Mouse (Mus musculus): ENCODE measurements around the gene Trappc4. TPM values are rescaled to one million over a fixed set of nuclear protein-coding genes. Genes with fewer than 3 reads are reported as not detected.

Trappc4 gene
- polyA plus RNA-seq (2012; ENCODE audit: low replicate concordance): 5.6 and 13.4 TPM in 2 replicates

DNA sequence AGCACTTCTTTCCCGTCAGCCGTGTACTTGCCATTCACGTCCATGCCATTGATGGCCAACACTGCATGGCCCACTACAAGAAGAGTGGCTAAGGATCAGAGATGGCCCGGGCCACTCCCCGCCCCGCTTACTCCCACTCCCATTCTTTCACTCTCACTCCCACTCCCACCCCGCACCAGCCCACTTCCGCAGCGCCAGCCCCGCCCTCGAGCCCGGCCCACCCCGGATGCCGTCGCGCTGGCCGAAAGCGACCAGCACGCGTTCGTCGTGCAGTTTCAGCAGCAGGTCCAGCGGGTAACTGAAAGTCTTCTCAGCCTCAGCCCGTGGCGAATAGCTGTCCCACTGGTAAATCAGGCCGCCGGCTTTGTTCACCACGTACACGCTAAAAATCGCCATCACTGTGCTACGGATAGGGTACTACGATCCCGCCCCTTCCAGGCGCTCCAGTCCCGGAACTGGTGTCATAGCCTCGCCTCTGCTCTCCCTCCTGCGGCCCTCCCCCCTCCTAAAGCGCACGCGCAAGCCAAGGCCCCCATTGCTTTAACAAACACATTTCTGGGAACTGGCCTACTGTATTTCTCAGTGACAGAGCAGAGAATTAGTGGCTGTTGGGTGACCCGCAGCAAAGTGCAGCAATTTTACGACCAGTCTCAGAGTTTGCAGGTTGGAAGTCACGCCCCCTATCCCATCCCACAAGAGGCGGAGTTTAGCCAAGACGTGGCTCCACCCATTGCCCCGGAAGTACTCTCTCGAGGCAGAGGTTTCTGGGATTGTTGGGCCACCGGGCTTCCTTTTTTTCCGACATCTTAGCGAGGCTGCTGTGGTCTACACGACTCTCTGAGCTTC, at the start of gene Trappc4, which contains the start of gene Rps25:
Gene Trappc4, minus strand, starts transcription at position 695 of the 846 bp plus-strand sequence.
Gene Rps25, plus strand, starts transcription at position 234 of the 846 bp plus-strand sequence.

DNA sequence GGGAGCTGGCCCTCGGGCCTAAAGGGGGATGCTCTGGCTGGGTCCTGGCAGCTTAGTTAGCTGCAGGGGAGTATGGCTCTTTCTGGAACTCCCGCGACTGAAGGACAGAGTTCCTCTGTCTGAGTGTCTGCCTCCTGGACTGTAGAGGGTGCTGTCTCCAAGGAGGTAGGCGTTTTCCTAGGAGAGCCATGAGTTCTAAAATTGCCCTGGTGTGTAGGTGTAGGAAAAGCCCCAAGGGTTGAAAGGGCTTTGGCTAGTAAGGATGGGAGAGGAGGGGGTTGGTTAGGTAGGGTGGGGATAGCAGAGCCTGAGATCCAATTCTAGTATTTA, 47.5 kb upstream of the Trappc4 start, which contains the start of gene Upk2:
Gene Upk2, minus strand, starts transcription at position 86 of the 330 bp plus-strand sequence.

DNA sequence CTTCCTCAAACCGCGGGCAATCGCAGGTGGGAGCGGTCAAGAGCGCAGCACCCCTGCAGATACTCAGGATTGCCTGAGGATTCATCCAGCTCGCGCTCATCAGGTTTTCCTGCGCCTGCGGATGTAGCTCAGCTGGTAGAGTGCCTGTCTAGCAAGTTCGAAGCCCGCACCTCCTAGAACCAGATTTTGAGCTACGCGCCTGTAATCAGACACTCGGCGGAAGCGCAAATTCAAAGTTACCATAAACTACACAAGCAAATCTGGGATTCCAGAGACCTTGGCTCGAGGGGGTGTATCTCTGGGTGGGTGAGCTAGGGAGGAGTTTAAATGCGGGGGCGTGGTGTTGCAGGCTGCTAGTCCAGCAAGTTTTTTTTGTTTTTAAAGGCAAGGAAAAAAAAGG, 33.6 kb upstream of the Trappc4 start, which contains the start of gene Foxr1:
Gene Foxr1, minus strand, starts transcription at position 176 of the 400 bp plus-strand sequence.

DNA sequence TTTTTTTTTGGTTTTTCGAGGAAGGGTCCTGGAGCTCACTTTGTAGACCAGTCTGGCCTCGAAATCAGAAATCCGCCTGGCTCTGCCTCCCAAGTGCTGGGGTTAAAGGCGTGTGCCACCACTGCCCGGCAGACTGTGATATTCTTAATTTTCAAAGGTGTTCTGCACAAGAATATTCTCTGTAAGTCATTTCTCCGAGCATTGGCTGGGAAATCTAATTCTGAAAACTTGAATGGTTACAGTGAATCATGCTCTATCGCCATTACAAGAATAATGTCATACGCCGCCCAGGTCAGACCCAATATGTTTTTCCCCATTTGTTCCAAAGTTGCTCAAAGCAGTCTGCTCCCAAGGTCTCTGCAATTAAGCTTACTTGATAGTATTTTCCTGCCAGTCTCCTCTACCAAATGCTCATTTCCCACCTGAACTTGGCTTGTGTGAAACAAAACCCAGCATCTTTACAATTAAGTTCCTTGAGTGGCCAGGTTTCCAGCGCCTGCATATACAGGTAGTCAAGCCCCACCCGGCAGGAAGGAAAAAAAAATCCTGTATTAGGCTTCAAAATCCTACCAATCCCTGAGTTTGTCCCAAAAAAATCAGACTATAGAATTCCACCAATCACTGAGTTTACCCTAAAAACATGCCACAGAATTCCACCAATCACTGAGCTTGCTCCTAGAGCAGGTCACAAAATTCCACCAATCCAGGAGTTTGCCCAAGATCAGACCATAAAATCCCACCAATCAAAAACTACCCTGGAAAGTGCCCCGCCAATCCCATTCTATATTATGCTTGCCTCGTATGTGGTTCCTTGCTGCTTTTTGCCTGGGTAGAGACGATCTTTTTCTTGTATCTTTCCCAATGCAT, 11.4 kb upstream of the Trappc4 start, which contains the start of gene Ccdc84:
Gene Ccdc84, minus strand, starts transcription at position 51 of the 867 bp plus-strand sequence.

DNA sequence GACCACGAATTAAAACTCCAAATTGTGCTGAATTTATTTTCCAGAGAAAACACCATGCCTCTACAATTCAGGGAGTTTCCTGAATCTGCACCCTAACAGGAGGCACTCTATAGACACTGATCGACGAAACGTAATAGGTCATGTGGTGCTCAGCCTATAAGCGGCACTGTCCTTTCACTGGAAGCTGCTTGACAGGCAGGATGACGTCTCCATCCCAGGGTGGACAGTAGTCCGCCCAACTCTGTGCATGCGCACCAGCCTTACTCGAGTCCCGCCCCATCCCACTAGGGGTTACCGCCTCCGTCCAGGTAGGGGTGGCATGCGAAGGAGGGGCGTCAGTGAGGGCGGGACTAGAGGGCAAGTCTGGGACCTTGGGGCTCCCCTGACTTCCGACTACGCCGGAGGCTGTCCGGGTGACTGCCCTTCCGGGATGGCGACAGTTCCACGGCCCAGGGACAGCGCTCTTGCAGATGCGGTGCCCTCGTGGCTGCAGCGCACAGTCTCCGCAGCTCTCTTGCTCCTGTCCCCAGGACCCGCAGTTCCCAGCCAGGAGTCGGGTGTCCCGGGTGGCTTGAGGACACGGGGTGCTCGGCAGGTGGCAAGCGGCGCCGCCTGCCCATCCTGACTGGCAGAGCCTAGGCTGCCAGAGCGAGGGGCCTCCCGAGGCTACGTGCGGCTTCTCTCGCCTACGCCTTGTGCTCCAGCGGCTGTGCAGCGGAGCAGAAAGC, 10.6 kb downstream of the Trappc4 start, which contains the start of gene Slc37a4:
Gene Slc37a4, plus strand, starts transcription at position 169 of the 728 bp plus-strand sequence.

DNA sequence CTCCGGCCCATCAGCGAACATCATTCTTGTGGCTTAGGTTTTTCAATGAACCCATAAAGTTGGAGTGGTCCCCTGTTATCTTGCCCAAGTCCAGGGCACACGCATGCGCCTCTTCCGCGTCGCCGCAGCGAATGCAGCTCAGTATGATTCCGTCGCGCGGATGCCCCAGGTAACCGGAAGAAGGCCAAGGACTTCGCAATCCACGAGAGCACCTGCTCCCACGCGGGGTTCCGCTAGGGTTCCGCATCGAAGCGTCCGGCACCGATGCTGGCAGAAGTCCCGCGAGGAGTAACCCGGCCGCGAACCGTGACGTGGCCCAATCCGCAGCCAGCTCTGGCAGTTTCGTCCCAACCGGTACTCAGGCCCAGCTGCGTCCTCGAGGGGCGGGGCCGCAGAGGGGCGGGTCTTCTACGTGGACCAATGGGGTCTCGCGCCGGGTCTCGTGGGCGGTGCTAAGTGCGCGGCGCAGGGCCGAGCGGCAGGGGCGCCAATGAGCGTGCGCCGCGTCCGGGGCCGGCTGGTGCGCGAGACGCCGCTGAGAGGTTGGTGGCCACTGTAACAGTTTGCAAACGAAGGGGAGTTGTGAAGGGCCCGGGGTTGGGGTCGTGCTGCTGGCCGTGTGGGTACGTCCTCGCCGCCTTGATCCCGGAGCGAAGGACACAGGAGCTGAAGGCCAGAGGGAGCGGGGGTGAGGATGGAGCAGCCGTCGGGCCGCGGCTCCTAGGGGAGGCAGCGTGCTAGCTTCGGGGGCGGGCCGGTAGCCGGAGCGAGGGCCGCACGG, 28.2 kb downstream of the Trappc4 start, which contains the start of gene Hyou1:
Gene Hyou1, plus strand, starts transcription at position 437 of the 781 bp plus-strand sequence.

DNA sequence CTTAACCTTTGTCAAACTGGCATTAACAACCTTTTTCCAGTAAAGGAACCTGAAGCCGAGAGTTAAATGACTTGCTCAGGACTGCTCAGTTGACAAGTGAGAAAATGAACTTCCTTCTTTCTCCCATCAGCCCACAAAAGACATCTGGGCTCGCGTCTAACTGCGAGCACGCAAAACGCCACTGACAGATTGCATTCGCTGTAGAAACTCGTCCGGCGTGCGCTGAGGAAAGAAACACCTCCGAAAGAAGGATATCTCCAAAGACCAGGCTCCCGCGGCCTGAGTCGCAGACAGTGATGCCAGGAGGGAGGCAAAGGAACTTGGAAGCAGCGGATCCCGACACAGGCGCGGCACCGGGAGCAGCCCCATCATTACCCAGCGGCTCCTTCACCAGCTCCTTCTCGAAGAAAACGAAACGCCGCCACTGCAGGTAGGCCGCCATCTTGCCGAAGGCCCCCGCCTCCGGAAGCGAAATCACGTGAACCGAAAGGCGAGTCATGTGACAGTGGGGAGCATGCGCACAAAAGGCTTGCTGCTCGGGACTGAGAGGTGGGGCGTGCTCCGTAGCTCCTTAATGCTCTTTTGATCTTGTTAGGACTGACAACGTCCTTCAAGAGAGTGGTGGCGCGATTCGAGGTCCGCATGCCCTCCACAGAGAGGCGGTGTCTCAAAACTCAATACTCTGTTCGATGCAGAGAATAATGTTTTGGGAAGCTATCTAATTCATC, 46.0 kb downstream of the Trappc4 start, which contains the start of gene Vps11:
Gene Vps11, minus strand, starts transcription at position 481 of the 728 bp plus-strand sequence.

Other genes with a start within 250 kb of the Trappc4 start
- 11.0 and 15.0 TPM in 2 replicates for gene Cbl, start 173.6 kb downstream of the Trappc4 start, polyA plus RNA-seq (2012; ENCODE audit: low replicate concordance)
- gene Ccdc153, start 166.9 kb downstream of the Trappc4 start, polyA plus RNA-seq (2012; ENCODE audit: low replicate concordance): not detected in 2 replicates
- 0.33 and 0.35 TPM in 2 replicates for gene Pdzd3, start 156.1 kb downstream of the Trappc4 start, polyA plus RNA-seq (2012; ENCODE audit: low replicate concordance)
- 3.5 and 3.6 TPM in 2 replicates for gene Nlrx1, start 139.0 kb downstream of the Trappc4 start, polyA plus RNA-seq (2012; ENCODE audit: low replicate concordance)
- 73.8 and 199 TPM in 2 replicates for gene Abcg4, start 119.0 kb downstream of the Trappc4 start, polyA plus RNA-seq (2012; ENCODE audit: low replicate concordance)
- 7.4 and 9.9 TPM in 2 replicates for gene Hinfp, start 101.9 kb downstream of the Trappc4 start, polyA plus RNA-seq (2012; ENCODE audit: low replicate concordance)
- gene C2cd2l, start 87.3 kb downstream of the Trappc4 start, polyA plus RNA-seq (2012; ENCODE audit: low replicate concordance): 216 and 324 TPM in 2 replicates
- 8.4 and 13.8 TPM in 2 replicates for gene Dpagt1, start 81.6 kb downstream of the Trappc4 start, polyA plus RNA-seq (2012; ENCODE audit: low replicate concordance)
- 825 and 1,471 TPM in 2 replicates for gene H2afx, start 72.9 kb downstream of the Trappc4 start, polyA plus RNA-seq (2012; ENCODE audit: low replicate concordance)
- 173 and 677 TPM in 2 replicates for gene Hmbs, start 63.4 kb downstream of the Trappc4 start, polyA plus RNA-seq (2012; ENCODE audit: low replicate concordance)
- gene Vps11, start 45.9 kb downstream of the Trappc4 start, polyA plus RNA-seq (2012; ENCODE audit: low replicate concordance): 7.8 and 11.3 TPM in 2 replicates
- gene Hyou1, start 28.1 kb downstream of the Trappc4 start, polyA plus RNA-seq (2012; ENCODE audit: low replicate concordance): 25.8 and 40.4 TPM in 2 replicates
- gene Slc37a4, start 10.7 kb downstream of the Trappc4 start, polyA plus RNA-seq (2012; ENCODE audit: low replicate concordance): 10.4 and 13.2 TPM in 2 replicates
- gene Rps25, start 461 bp downstream of the Trappc4 start, polyA plus RNA-seq (2012; ENCODE audit: low replicate concordance): 48.9 and 50.6 TPM in 2 replicates
- gene Ccdc84, start 11.0 kb upstream of the Trappc4 start, polyA plus RNA-seq (2012; ENCODE audit: low replicate concordance): 10.2 and 37.1 TPM in 2 replicates
- gene Foxr1, start 33.5 kb upstream of the Trappc4 start, polyA plus RNA-seq (2012; ENCODE audit: low replicate concordance): 1.5 TPM in 1 of 2 replicates, not detected in the other
- gene Upk2, start 47.4 kb upstream of the Trappc4 start, polyA plus RNA-seq (2012; ENCODE audit: low replicate concordance): not detected in 2 replicates
- gene Bcl9l, start 75.2 kb upstream of the Trappc4 start, polyA plus RNA-seq (2012; ENCODE audit: low replicate concordance): 36.8 and 56.9 TPM in 2 replicates
- gene Cxcr5, start 154.3 kb upstream of the Trappc4 start, polyA plus RNA-seq (2012; ENCODE audit: low replicate concordance): 2.1 and 9.7 TPM in 2 replicates
- gene Ddx6, start 197.3 kb upstream of the Trappc4 start, polyA plus RNA-seq (2012; ENCODE audit: low replicate concordance): 30.0 and 54.1 TPM in 2 replicates

Data from leukemia stem cell, adult 10-12 weeks (primary cell).